Mouse (Mus musculus) limb, embryonic 11.5 days (tissue): ENCODE data around the gene Lmnb2. TPM values are rescaled to one million over a fixed set of nuclear protein-coding genes. Genes with fewer than 3 reads are reported as not detected.

ENCODE experiments used
- ATAC-seq: fragments of 200-750 bp; cut with Nextera tagmentation; 2 replicates; pipeline ENCODE4 v1.8.0; 2017; ENCODE audit warnings: low read depth; ENCODE audit not compliant: insufficient number of reproducible peaks, low FRiP score, low TSS enrichment
- DNase-seq: peaks from one replicate; pipeline ENCODE4 v3.0.0-alpha.2; 2015; ENCODE audit warnings: low spot score
- H3K27ac ChIP-seq: fragments of 300-500 bp; sonication (generic); replicated peaks from 2 replicates; pipeline ENCODE4 v1.5.1; 2014; ENCODE audit warnings: low read depth, mild to moderate bottlenecking, low read length
- H3K27me3 ChIP-seq: fragments of 300-500 bp; sonication (generic); 2 replicates; pipeline ENCODE4 v1.6.1; 2014; ENCODE audit warnings: mild to moderate bottlenecking, low read length, mixed read lengths; ENCODE audit not compliant: control insufficient read depth, insufficient read depth
- H3K36me3 ChIP-seq: fragments of 300-500 bp; sonication (generic); 2 replicates; pipeline ENCODE4 v1.6.1; 2014; ENCODE audit warnings: mild to moderate bottlenecking, low read length, moderate library complexity, mixed read lengths; ENCODE audit not compliant: control insufficient read depth, insufficient read depth
- H3K4me1 ChIP-seq: fragments of 300-500 bp; sonication (generic); 2 replicates; pipeline ENCODE4 v1.6.1; 2014; ENCODE audit warnings: low read length, mixed read lengths; ENCODE audit not compliant: control insufficient read depth, insufficient read depth
- H3K4me2 ChIP-seq: fragments of 300-500 bp; sonication (generic); 2 replicates; pipeline ENCODE4 v1.6.1; 2014; ENCODE audit warnings: low read depth, mild to moderate bottlenecking, moderate library complexity; ENCODE audit not compliant: severe bottlenecking
- H3K4me3 ChIP-seq: fragments of 300-500 bp; sonication (generic); 2 replicates; pipeline ENCODE4 v1.5.1; 2014; ENCODE audit warnings: low read depth, low read length
- H3K9ac ChIP-seq: fragments of 300-500 bp; sonication (generic); 2 replicates; pipeline ENCODE4 v1.6.1; 2014; ENCODE audit warnings: mild to moderate bottlenecking, low read length
- H3K9me3 ChIP-seq: fragments of 300-500 bp; sonication (generic); 2 replicates; pipeline ENCODE4 v1.6.1; 2016; ENCODE audit warnings: low read length; ENCODE audit not compliant: control insufficient read depth
- WGBS: fragments of 180-500 bp; shearing (Covaris S2); extraction: QIAGEN DNeasy Blood & Tissue Kit; methylation state at CpG from one replicate; pipeline ENCODE4 v1.1.7; 2014; 5-methylcytosine and 5-hydroxymethylcytosine counted together
- polyA plus RNA-seq: library from polyadenylated mRNA; unstranded; fragments of >200 nt; fragmentation: Nextera tagmentation; extraction: Ambion mirVana; gene quantifications from 2 replicates; pipeline ENCODE4 v1.2.1, GENCODE M21; 2014

Gene Lmnb2
- polyA plus RNA-seq, 1 experiment from 2014 or later = 23.3 TPM

DNA sequence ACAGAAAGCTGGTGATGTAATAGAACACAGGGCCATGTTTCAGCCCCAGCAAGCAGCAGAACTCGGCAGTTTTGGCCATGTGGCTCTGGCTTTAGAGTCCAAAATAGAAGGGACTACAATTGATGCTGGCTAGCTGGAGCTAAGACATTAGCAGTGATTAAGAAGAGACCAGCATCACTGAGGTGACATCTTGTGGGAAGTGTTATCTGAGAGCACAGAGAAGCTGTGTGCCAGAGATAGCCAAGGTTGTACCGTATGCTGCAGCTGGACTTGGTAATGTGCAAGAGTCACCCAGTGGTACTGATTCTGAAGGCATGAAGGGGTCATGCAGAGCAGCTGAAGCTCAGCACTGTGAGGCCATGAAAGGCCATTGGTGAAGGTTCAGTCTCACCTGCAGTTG, 2.8 kb downstream of the Lmnb2 start:
- H3K36me3 ChIP-seq = peaks cover 5% of the 10 kb centered on the region; the same call in 1 of the 2 replicates
- no peak overlapping the region for H3K27ac ChIP-seq
- 0 out of 2 replicates have a peak, but pooled peaks cover 4% of the 10 kb centered on the region for H3K4me1 ChIP-seq
- no peak overlapping the region for H3K4me3 ChIP-seq
- H3K27me3 ChIP-seq = no peaks in the 10 kb centered on the region
- H3K9ac ChIP-seq = no peak overlapping the region
- H3K9me3 ChIP-seq = no peaks in the 10 kb centered on the region
- H3K4me2 ChIP-seq = no peak overlapping the region
- no peak for ATAC-seq
- 85% methylated on average over 2 of the region's 2 CpGs for WGBS
- no peak for DNase-seq

- Histone ChIP-seq H3K27me3 (no peaks in the 10 kb centered on the region), H3K4me1 (0 out of 2 replicates have a peak, but pooled peaks cover 4% of the 10 kb centered on the region), H3K9ac (no peak overlapping the region), H3K4me2 (no peak overlapping the region), H3K36me3 (peaks cover 12% of the 10 kb centered on the region; the same call in 1 of the 2 replicates), H3K27ac (no peak overlapping the region), H3K9me3 (no peaks in the 10 kb centered on the region), H3K4me3 (no peak overlapping the region)
- 85% methylated on average over 5 of the region's 5 CpGs for WGBS
- DNase-seq (no peak), ATAC-seq (no peak)
These were observed 3.8 kb downstream of the Lmnb2 start for GRCm38 (mm10) chr10:80914253-80914656.

GRCm38 (mm10) chr10:80913364-80914011, 4.6 kb downstream of the Lmnb2 start:
- H3K4me3 ChIP-seq = no peak overlapping the region
- 93% methylated on average over 7 of the region's 8 CpGs for WGBS

DNA sequence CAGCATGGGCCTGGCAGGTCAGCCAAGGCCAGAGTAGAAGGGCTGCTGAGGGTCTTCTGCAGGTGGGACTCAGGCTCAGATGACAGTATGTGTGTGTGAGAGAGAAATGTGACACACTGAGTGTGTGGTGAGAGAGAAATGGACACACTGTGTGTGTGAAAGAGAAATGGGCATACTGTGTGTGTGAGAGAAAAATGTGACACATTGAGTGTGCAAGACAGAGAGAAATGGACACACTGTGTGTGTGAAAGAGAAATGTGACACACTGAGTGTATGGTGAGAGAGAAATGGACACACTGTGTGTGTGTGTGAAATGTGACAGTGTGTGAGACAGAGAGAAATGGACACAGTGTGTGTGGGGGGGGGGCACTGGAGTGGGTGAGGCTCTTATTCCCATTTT, 6.2 kb downstream of the Lmnb2 start:
- Histone ChIP-seq H3K9ac (no peak overlapping the region), H3K36me3 (peaks cover 20% of the 10 kb centered on the region; the same call in 1 of the 2 replicates), H3K4me2 (no peak overlapping the region), H3K27me3 (no peaks in the 10 kb centered on the region), H3K4me3 (no peak overlapping the region), H3K4me1 (no peaks in the 10 kb centered on the region), H3K9me3 (no peaks in the 10 kb centered on the region), H3K27ac (no peak overlapping the region)
- DNase-seq (no peak), ATAC-seq (no peak)

More at GRCm38 (mm10) chr10:80913364-80914011, 4.6 kb downstream of the Lmnb2 start:
- Histone ChIP-seq H3K4me1 (0 out of 2 replicates have a peak, but pooled peaks cover 4% of the 10 kb centered on the region), H3K27ac (no peak overlapping the region), H3K9me3 (no peaks in the 10 kb centered on the region), H3K27me3 (no peaks in the 10 kb centered on the region), H3K4me2 (no peak overlapping the region), H3K9ac (no peak overlapping the region), H3K36me3 (peaks cover 15% of the 10 kb centered on the region; the same call in 1 of the 2 replicates)
- no peak for ATAC-seq
- no peak for DNase-seq

- ATAC-seq (no peak), DNase-seq (no peak)
- H3K9me3 ChIP-seq = no peaks in the 10 kb centered on the region
- H3K27ac ChIP-seq = no peak overlapping the region
- no peak overlapping the region for H3K4me3 ChIP-seq
- no peak overlapping the region for H3K9ac ChIP-seq
- WGBS = 92% methylated on average over 4 of the region's 4 CpGs
- no peaks in the 10 kb centered on the region for H3K4me1 ChIP-seq
- no peaks in the 10 kb centered on the region for H3K27me3 ChIP-seq
- H3K4me2 ChIP-seq = no peak overlapping the region
- H3K36me3 ChIP-seq = peaks cover 20% of the 10 kb centered on the region; the same call in 1 of the 2 replicates
These were observed 6.7 kb downstream of the Lmnb2 start for GRCm38 (mm10) chr10:80911354-80911753.

- H3K4me2 ChIP-seq = no peak overlapping the region
- H3K4me3 ChIP-seq = no peak overlapping the region
- peaks cover 32% of the 10 kb centered on the region; the same call in 1 of the 2 replicates for H3K36me3 ChIP-seq
- H3K27me3 ChIP-seq = no peaks in the 10 kb centered on the region
- no peaks in the 10 kb centered on the region for H3K9me3 ChIP-seq
- DNase-seq (no peak), ATAC-seq (no peak)
- H3K9ac ChIP-seq = no peak overlapping the region
- H3K4me1 ChIP-seq = no peaks in the 10 kb centered on the region
- 91% methylated on average over 22 of the region's 22 CpGs for WGBS
- H3K27ac ChIP-seq = no peak overlapping the region
These were observed 8.5 kb downstream of the Lmnb2 start for GRCm38 (mm10) chr10:80909375-80910162.

DNA sequence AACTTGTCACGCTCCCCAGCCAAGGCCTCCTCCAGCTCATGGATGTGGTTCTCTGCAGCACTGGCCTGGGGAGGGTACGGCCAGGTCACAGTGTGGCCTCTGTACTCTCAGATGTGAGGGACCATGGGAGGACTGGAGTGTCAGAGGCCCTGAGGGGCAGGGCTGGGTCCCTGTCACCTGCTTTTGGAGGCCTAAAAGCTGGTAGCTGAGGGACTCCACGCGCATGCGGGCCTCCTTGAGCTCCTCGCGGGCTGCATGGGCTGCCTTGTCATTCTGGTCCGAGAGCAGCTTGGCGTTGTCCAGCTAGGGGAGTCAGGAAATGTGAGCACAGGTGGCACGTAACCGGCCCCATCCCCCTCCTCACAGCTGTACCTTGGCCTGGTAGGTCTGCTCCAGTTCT, 13.3 kb downstream of the Lmnb2 start:
- no peak for DNase-seq
- WGBS = 93% methylated on average over 11 of the region's 11 CpGs

GRCm38 (mm10) chr10:80904004-80904693, 13.9 kb downstream of the Lmnb2 start:
- Histone ChIP-seq H3K4me3 (no peak overlapping the region), H3K4me2 (no peak overlapping the region), H3K9me3 (no peaks in the 10 kb centered on the region), H3K27ac (no peak overlapping the region), H3K27me3 (no peaks in the 10 kb centered on the region), H3K9ac (no peak overlapping the region), H3K36me3 (peaks cover 29% of the 10 kb centered on the region), H3K4me1 (peaks cover 6% of the 10 kb centered on the region; the same call in 1 of the 2 replicates)
- no peak for DNase-seq
- ATAC-seq = no peak
- 88% methylated on average over 28 of the region's 28 CpGs for WGBS

More for the DNA sequence above, 13.3 kb downstream of the Lmnb2 start:
- Histone ChIP-seq H3K27ac (no peak overlapping the region), H3K27me3 (no peaks in the 10 kb centered on the region), H3K4me3 (no peak overlapping the region), H3K9me3 (no peaks in the 10 kb centered on the region), H3K4me1 (peaks cover under 1% of the 10 kb centered on the region; the same call in 1 of the 2 replicates), H3K9ac (no peak overlapping the region), H3K4me2 (no peak overlapping the region), H3K36me3 (peaks cover 34% of the 10 kb centered on the region)
- no peak for ATAC-seq
